Mouse (Mus musculus): Measurements from ENCODE around the gene Tmem252. TPM values are rescaled to one million over a fixed set of nuclear protein-coding genes. Genes with fewer than 3 reads are reported as not detected.

Tmem252 gene
- under 1 TPM; 0.10 to 0.36 TPM for total RNA-seq (2021)
- long read RNA-seq: 0 reads

GRCm38 (mm10) chr19:24673762-24674161, at the start of gene Tmem252:
Tmem252 (plus strand) TSS chr19:24674008.
- no peak for DNase-seq (ENCODE audit: low spot score in 2 of 2)

GRCm38 (mm10) chr19:24628049-24628448, 45.8 kb upstream of the Tmem252 start:
- no peak for DNase-seq (ENCODE audit: low spot score in 2 of 2)

- no peak for DNase-seq (ENCODE audit: low spot score in 2 of 2)
These were observed 40.8 kb upstream of the Tmem252 start for GRCm38 (mm10) chr19:24633008-24633407.

DNA sequence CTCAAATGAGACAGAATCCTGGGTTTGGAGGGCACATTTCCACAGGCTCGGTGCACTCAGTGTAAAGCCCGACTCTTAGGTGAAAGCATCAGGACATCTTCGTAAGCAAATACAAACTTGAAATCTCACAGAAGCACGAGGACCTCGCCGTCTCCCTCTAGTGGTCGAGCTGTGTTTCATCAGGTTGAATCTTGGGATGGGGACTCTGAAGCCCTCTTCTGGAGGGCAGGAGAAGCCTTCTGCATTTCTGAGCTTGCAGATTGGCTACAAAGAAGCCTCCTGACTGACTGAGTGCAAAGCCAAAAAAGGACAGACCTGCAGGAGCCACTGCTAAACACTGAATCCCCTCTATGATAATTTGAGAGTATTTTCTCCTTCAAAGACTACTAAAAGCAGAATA, 39.2 kb upstream of the Tmem252 start:
- DNase-seq (ENCODE audit: low spot score in 2 of 2): peak; percentile 64 to 75

DNA sequence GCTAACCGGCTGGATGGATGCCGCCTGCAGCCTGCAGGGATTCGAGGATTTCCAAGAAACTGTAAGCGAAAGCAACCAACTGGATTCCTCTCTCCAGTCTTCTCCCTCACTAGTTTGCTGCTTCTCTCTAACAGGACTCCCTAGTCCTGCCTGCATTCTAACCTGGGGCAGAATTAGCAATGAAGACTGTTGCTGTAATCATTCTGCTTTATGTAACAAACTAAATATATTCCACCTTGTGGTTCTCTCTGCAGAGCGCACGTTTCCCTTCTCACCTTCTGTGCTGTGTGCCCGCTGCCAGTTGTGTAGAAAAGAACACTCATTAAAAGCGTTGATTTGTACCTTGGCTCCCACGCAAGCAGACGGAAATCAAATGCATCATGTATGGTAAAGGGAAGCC, 37.2 kb upstream of the Tmem252 start:
- DNase-seq (ENCODE audit: low spot score in 2 of 2): peak in 1 of 2 experiments; percentile 54

- DNase-seq (ENCODE audit: low spot score in 2 of 2): no peak
These were observed 35.8 kb upstream of the Tmem252 start for GRCm38 (mm10) chr19:24637988-24638387.

- no peak for DNase-seq (ENCODE audit: low spot score in 2 of 2)
These were observed 32.8 kb upstream of the Tmem252 start for GRCm38 (mm10) chr19:24640982-24641381.

GRCm38 (mm10) chr19:24644971-24645370, 28.8 kb upstream of the Tmem252 start:
- DNase-seq (ENCODE audit: low spot score in 2 of 2): no peak

- no peak for DNase-seq (ENCODE audit: low spot score in 2 of 2)
These were observed 27.5 kb upstream of the Tmem252 start for GRCm38 (mm10) chr19:24646162-24646829.

DNA sequence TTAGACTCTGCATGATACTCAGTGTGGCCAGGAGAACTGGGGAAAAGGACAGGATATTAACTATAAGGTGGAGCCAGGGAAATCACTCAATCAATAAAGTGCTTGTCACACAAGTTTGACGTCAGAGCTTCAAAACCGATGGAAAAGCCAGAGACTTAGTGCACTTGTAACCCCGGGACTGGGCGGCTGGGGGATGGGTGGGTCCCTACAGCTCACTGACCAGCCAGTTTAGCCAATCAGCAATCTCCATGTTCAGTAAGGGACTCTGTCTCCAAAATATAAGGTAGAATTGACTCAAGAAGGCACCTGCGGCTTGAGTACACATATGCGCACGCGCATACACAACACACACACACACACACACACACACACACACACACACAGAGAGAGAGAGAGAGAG, 25.8 kb upstream of the Tmem252 start:
- no peak for DNase-seq (ENCODE audit: low spot score in 2 of 2)

- DNase-seq (ENCODE audit: low spot score in 2 of 2): no peak
These were observed 23.4 kb upstream of the Tmem252 start for GRCm38 (mm10) chr19:24650428-24650827.

DNA sequence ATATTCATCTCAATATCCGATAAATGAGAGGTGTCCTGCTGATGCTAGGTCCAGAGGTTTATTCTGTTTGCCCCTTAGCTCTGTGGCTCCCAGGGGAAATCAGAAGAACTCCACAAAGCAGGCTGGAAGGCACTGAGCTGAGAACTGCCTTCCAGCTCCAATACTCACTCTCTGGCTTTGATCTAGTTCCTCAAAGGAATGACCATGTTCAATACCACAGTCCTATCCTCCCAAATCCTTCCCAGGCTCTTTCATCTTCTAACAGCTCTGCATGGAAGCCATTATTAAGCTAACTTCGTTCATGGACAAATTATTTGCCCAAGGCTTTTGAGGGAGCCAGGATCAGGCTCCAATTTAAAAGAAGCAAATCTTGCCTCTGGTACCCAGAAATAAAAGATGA, 22.2 kb upstream of the Tmem252 start:
- DNase-seq (ENCODE audit: low spot score in 2 of 2): no peak

DNA sequence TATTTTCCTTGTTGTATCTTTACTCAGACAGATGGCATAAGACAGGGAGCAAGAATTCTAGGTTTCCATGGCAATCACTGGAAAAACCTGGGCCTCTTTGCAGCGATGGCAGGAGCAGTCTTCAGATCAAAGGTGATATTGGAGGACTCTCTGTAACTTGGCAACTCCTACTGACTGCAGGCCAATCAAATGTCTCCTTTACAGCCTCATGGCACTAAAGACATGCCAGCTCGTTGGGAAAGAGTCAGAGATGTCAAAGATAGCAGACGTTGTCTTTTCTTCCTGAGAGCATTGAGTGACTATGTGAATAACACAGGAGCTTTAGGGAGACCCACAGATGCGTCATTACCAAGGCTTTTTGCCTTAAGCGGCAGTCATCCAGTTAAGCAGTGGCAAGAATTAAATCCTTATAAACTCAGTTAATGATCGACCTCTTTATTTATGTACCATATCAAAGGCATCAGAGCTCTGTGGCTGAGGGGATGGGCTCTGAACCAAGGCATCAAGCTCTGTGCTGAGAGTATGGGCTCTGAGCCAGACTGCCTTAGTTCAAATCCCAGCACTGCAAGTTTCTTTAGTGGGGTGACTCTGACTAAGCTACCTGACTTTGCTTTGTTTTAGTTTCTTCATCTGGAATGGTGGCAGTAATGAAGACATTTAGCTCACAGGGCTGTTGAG, 21.3 kb upstream of the Tmem252 start:
- no peak for DNase-seq (ENCODE audit: low spot score in 2 of 2)

DNA sequence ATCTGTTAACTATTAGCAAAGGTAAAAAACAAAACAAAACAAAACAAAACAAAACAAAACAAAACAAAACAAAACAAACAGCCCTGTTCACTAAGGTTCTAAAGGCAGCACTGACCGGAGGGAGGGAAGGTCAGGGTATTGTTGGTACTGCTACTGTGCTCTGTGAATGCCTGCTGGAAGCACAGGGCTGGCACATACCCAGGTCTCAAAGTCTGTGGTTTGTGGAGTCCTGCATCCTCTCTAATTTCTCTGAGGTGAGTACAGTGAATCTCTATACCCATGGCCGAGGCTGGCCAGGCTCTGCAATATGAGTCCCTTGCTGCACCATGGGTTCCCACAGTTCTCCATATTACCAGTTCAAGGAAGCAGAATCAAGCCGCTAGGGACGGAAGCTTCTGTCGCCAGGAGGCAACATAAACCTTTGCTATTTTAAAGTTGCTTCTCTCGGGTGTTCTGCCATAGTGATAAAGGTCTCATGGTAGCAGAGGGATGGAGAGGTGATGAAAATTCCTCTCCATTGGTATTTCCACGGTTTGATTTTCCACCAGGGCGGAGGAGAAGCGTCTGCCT, 20.5 kb upstream of the Tmem252 start:
- no peak for DNase-seq (ENCODE audit: low spot score in 2 of 2)

DNA sequence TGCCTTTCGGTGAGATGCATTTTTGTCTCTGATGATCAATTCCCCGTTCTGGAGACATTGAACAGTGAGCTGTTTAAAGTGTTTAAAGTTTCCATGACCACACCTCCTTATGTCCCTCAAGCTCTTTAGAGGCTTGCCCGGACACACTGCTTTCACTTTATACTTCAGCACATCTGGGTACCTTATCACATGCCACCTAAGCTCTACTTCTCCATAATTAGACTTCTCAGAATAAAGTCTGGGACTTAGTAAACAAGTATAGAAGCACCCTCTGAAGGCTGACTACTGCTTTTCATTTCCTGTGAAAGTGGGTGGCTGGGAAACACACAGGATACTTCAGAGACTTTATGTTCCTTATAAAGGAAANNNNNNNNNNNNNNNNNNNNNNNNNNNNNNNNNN, 16.8 kb upstream of the Tmem252 start:
- no peak for DNase-seq (ENCODE audit: low spot score in 2 of 2)

- no peak for DNase-seq (ENCODE audit: low spot score in 2 of 2)
These were observed 11.5 kb upstream of the Tmem252 start for GRCm38 (mm10) chr19:24662346-24662745.

GRCm38 (mm10) chr19:24665771-24666170, 8.0 kb upstream of the Tmem252 start:
- DNase-seq (ENCODE audit: low spot score in 2 of 2): peak; percentile 43 to 66

DNA sequence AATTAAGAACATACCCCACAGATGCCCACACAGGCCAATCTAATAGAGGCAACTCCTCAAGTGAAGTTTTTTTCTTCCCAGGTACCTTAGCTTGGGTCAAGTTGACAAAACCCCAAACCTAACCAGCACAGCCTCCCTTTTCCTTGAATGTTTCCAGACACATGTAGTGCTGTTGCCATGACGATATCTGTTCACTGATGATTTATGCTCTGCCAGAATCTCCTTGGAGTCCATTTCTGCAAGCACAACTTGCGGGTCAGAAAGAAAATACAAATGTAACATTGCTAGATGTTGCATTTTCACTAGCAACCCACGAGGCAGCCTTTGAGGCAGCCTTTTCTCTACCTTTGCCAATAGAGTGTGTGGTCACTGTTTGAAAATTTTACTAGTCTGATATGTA, 6.3 kb upstream of the Tmem252 start:
- DNase-seq (ENCODE audit: low spot score in 2 of 2): no peak

GRCm38 (mm10) chr19:24671571-24671970, 2.2 kb upstream of the Tmem252 start:
- DNase-seq (ENCODE audit: low spot score in 2 of 2): no peak

DNA sequence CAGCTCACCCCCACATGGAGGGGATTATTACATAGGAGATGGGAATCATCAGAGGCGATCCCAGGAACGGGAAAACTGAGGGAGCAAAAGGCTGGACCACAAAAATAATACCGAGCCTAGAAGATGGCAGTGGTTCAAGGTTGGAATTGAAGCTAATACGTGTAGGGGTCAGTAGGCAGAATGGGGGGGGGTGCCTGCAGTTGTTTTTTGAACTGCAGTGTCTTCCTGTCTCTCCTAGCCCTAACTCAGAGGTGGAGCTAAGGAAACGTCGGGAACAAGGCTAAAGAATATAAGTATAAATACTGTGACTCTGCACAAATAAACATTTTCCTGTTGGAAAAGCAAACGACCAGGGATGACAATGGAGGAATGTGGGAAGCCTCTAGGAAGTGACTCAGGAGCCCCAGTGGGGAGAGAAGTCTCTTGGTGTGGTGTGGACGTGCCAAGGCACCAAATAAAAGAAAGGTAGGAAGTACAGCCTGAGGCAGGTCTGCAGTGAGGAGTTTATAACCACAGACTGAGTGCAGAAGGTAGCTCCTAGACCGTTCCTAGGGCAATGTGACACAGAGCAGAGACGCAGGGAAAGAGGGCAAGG, 1.3 kb upstream of the Tmem252 start:
- DNase-seq (ENCODE audit: low spot score in 2 of 2): no peak

- DNase-seq (ENCODE audit: low spot score in 2 of 2): peak in 1 of 2 experiments; percentile 27
These were observed 477 bp upstream of the Tmem252 start for GRCm38 (mm10) chr19:24673331-24673730.

DNA sequence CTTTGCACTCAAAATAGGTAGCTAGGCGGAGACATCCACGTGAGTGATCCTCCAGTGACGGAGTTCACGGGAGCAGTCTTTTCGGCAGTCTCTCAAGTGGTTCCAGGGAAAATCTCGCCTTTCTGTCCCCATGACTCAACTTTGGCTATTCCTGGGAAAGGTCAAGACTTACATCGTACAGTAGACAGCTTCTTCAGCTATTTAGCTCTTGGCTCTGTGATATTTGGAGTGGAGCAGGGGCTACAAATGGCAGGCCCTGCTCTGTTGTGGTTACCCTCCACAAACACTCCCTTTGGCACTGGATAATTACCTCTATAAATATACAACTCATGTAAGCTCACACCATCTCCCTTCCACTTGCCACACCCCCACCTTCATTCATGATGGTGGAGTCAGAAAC, 2.6 kb downstream of the Tmem252 start:
- no peak for DNase-seq (ENCODE audit: low spot score in 2 of 2)

Data from layer of hippocampus, adult 18-20 months (tissue).